Mouse (Mus musculus): ENCODE results near the gene Aldh4a1. TPM values are rescaled to one million over a fixed set of nuclear protein-coding genes. Genes with fewer than 3 reads are reported as not detected.
A peak's percentile ranks its signal among the peaks of the same experiment; 100 is the strongest.

Aldh4a1 gene
- total and polyA plus RNA-seq, 2 experiments from 2014 or later = 24.9 to 47.7 TPM

DNA sequence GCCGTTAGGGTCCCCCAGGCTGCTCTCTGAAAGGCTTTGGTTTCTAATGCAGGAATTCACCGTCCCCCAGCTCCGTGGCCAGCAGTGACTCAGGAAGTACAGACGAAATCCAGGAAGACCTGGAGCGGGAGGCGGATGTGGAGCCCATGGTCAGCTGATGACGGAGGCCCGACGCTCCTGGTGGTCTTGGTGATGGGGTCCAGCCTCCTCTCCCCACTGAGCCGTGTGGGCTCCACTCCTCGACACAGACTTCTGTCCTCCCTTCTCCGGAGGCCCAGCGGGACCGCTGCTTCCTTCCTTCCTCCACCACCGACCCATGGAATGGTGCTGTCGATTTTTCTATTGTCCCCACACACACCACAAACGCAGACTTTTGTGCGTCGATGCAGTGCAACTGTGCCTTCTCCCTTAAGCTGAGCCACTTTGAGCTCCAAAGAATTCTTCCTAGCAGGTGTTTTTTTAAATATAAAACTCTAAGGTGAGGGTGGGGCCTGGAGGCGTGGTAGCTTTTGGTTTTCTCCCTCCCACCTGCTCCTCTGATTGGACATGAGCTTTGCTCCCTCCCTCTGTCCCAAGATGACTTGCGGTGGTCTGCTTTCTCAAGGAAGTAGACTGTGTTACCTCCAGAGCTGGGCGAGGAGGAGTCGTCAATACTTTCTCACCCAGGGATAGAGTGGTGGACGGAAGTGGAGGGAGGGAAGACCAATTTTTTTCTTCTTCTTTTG is 6.2 kb upstream of the Aldh4a1 start:
- TF ChIP-seq CTCF (IDR thresholded peaks at IDR 0.05; ENCODE audit: low read depth) (no peak), EP300 (IDR thresholded peaks at IDR 0.05; ENCODE audit: low read depth) (no peak)
- ATAC-seq (ENCODE audit: insufficient read depth, low read depth) = peak; percentile 83
- H3K9ac ChIP-seq (replicated peaks; ENCODE audit: low read depth, low read length) = peak overlapping the region; percentile 38
- H3K9me3 ChIP-seq (replicated peaks; ENCODE audit: control insufficient read depth, low read length) = no peaks in the 10 kb centered on the region
- H3K27ac ChIP-seq (ENCODE audit: low read depth) = peak overlapping the region; percentile 70
- H3K4me3 ChIP-seq (ENCODE audit: low read depth, low read length) = peak overlapping the region; percentile 47
- no peaks in the 10 kb centered on the region for H3K27me3 ChIP-seq (ENCODE audit: control insufficient read depth, insufficient read depth, low read length)
- peaks cover 28% of the 10 kb centered on the region for H3K36me3 ChIP-seq (replicated peaks; ENCODE audit: control insufficient read depth, insufficient read depth, low read length)
- 22% methylated on average over 23 of the region's 24 CpGs for WGBS
- H3K4me1 ChIP-seq (ENCODE audit: control insufficient read depth, insufficient read depth) = peaks cover 4% of the 10 kb centered on the region; the same call in 1 of the 2 replicates
- peak; percentile 74 for DNase-seq (ENCODE audit: low spot score)
- H3K4me2 ChIP-seq (ENCODE audit: low read depth, low read length) = peak overlapping the region; percentile 57

- no peaks in the 10 kb centered on the region for H3K27me3 ChIP-seq (ENCODE audit: control insufficient read depth, insufficient read depth, low read length)
- DNase-seq (ENCODE audit: low spot score) = no peak
- peak overlapping the region; percentile 57 for H3K4me2 ChIP-seq (ENCODE audit: low read depth, low read length)
- ATAC-seq (ENCODE audit: insufficient read depth, low read depth) = no peak
- H3K27ac ChIP-seq (ENCODE audit: low read depth) = peak overlapping the region; percentile 70
- H3K9ac ChIP-seq (replicated peaks; ENCODE audit: low read depth, low read length) = peak overlapping the region; percentile 38; the same call in 1 of the 2 replicates
- H3K36me3 ChIP-seq (replicated peaks; ENCODE audit: control insufficient read depth, insufficient read depth, low read length) = peaks cover 28% of the 10 kb centered on the region
- 67% methylated on average over 3 of the region's 3 CpGs for WGBS
- H3K4me1 ChIP-seq (ENCODE audit: control insufficient read depth, insufficient read depth) = peaks cover 4% of the 10 kb centered on the region; the same call in 1 of the 2 replicates
- peak overlapping the region; percentile 47 for H3K4me3 ChIP-seq (ENCODE audit: low read depth, low read length)
- no peak for TF ChIP-seq EP300 (IDR thresholded peaks at IDR 0.05; ENCODE audit: low read depth)
- no peak for TF ChIP-seq CTCF (IDR thresholded peaks at IDR 0.05; ENCODE audit: low read depth)
- no peaks in the 10 kb centered on the region for H3K9me3 ChIP-seq (replicated peaks; ENCODE audit: control insufficient read depth, low read length)
Measured at GRCm38 (mm10) chr4:139617001-139617364, 5.7 kb upstream of the Aldh4a1 start.

- Histone ChIP-seq H3K9ac (replicated peaks; ENCODE audit: low read depth, low read length) (no peak overlapping the region), H3K27me3 (ENCODE audit: control insufficient read depth, insufficient read depth, low read length) (no peaks in the 10 kb centered on the region), H3K36me3 (replicated peaks; ENCODE audit: control insufficient read depth, insufficient read depth, low read length) (peaks cover 7% of the 10 kb centered on the region), H3K4me3 (ENCODE audit: low read depth, low read length) (no peak overlapping the region), H3K4me1 (ENCODE audit: control insufficient read depth, insufficient read depth) (peaks cover 16% of the 10 kb centered on the region), H3K4me2 (ENCODE audit: low read depth, low read length) (no peak overlapping the region), H3K27ac (ENCODE audit: low read depth) (no peak overlapping the region), H3K9me3 (replicated peaks; ENCODE audit: control insufficient read depth, low read length) (no peaks in the 10 kb centered on the region)
- DNase-seq (ENCODE audit: low spot score) (no peak), ATAC-seq (ENCODE audit: insufficient read depth, low read depth) (no peak)
- WGBS = 67% methylated on average over 6 of the region's 6 CpGs
- TF ChIP-seq EP300 (IDR thresholded peaks at IDR 0.05; ENCODE audit: low read depth) (no peak), CTCF (IDR thresholded peaks at IDR 0.05; ENCODE audit: low read depth) (no peak)
Measured at GRCm38 (mm10) chr4:139619765-139620164, 2.9 kb upstream of the Aldh4a1 start.

DNA sequence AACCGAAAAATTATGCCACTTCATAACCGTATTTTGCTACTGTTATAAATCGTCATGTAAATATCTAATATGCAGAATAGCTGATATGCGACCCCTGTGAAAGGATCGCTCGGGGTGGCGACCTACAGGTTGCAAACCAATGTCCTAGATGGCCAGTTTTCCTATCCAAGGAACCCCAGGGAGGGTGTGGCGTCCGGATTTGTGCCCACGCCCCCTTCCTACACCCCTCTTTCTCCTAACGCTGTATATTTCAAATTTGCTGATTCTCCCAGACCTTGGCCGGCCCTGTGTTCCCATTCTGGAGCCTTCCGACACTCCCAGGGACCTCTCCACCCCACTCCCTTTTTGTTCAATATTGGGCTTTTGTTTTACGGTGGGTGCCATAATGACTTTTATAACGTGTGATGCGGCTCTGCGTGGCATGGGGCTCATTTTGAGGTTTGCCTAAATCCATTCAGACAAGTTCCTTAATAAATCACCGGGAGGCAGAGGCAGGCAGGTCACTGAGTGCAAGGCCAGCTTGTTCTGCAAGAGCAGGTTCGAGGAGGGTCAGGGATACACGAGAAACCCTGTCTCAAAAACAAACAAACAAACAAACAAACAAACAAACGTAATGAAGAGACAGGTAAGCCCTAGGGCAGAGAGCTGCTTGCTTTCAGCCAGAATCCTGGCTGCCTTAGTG is 909 bp downstream of the Aldh4a1 start:
- H3K4me3 ChIP-seq (ENCODE audit: low read depth, low read length) = peak overlapping the region; percentile 66
- TF ChIP-seq CTCF (IDR thresholded peaks at IDR 0.05; ENCODE audit: low read depth) = no peak
- no peak for TF ChIP-seq EP300 (IDR thresholded peaks at IDR 0.05; ENCODE audit: low read depth)
- H3K9me3 ChIP-seq (replicated peaks; ENCODE audit: control insufficient read depth, low read length) = no peaks in the 10 kb centered on the region
- 26% methylated on average over 21 of the region's 21 CpGs for WGBS
- H3K27me3 ChIP-seq (ENCODE audit: control insufficient read depth, insufficient read depth, low read length) = no peaks in the 10 kb centered on the region
- peak overlapping the region; percentile 67 for H3K9ac ChIP-seq (replicated peaks; ENCODE audit: low read depth, low read length)
- peaks cover 11% of the 10 kb centered on the region; the same call in 1 of the 2 replicates for H3K4me1 ChIP-seq (ENCODE audit: control insufficient read depth, insufficient read depth)
- H3K36me3 ChIP-seq (replicated peaks; ENCODE audit: control insufficient read depth, insufficient read depth, low read length) = no peaks in the 10 kb centered on the region
- DNase-seq (ENCODE audit: low spot score) (no peak), ATAC-seq (ENCODE audit: insufficient read depth, low read depth) (no peak)
- H3K27ac ChIP-seq (ENCODE audit: low read depth) = peak overlapping the region; percentile 73; the same call in 1 of the 2 replicates
- peak overlapping the region; percentile 91 for H3K4me2 ChIP-seq (ENCODE audit: low read depth, low read length)

GRCm38 (mm10) chr4:139624116-139624489 is 1.4 kb downstream of the Aldh4a1 start:
- Histone ChIP-seq H3K27ac (ENCODE audit: low read depth) (no peak overlapping the region), H3K27me3 (ENCODE audit: control insufficient read depth, insufficient read depth, low read length) (no peaks in the 10 kb centered on the region), H3K4me2 (ENCODE audit: low read depth, low read length) (no peak overlapping the region), H3K9ac (replicated peaks; ENCODE audit: low read depth, low read length) (no peak overlapping the region), H3K4me3 (ENCODE audit: low read depth, low read length) (no peak overlapping the region), H3K9me3 (replicated peaks; ENCODE audit: control insufficient read depth, low read length) (no peaks in the 10 kb centered on the region), H3K36me3 (replicated peaks; ENCODE audit: control insufficient read depth, insufficient read depth, low read length) (no peaks in the 10 kb centered on the region), H3K4me1 (ENCODE audit: control insufficient read depth, insufficient read depth) (peaks cover 11% of the 10 kb centered on the region; the same call in 1 of the 2 replicates)
- TF ChIP-seq EP300 (IDR thresholded peaks at IDR 0.05; ENCODE audit: low read depth) = no peak
- TF ChIP-seq CTCF (IDR thresholded peaks at IDR 0.05; ENCODE audit: low read depth) = no peak
- DNase-seq (ENCODE audit: low spot score) = no peak
- WGBS = 70% methylated on average over 5 of the region's 5 CpGs
- ATAC-seq (ENCODE audit: insufficient read depth, low read depth) = no peak

All from heart, postnatal 0 days (tissue).